Mouse (Mus musculus): ENCODE results near the gene Dnajc15. TPM values are rescaled to one million over a fixed set of nuclear protein-coding genes. Genes with fewer than 3 reads are reported as not detected.

The Dnajc15 gene
- 26.7 and 32.1 TPM in 2 replicates for polyA plus RNA-seq (2012; rRNA removed)

- Histone ChIP-seq H3K4me1 (ENCODE audit: control insufficient read depth, insufficient read depth, low read length) (peaks cover 1% of the 10 kb centered on the region; the same call in 1 of the 2 replicates), H3K4me3 (ENCODE audit: insufficient read depth, low read length) (peak within 1 kb of the TSS; percentile 82), H3K27ac (ENCODE audit: insufficient read depth, low read length) (no peak within 1 kb of the TSS)
- TF ChIP-seq CTCF (IDR thresholded peaks at IDR 0.05; ENCODE audit: extremely low read depth, insufficient read depth, low read length): no peak
- TF ChIP-seq POLR2A (IDR thresholded peaks at IDR 0.05; ENCODE audit: extremely low read depth, insufficient read depth, low read length): no peak; the same call in 1 of the 2 replicates
Measured at GRCm38 (mm10) chr14:77874304-77875241, at the start of gene Dnajc15. TSS of gene Dnajc15 (minus strand) at chr14:77875125.

GRCm38 (mm10) chr14:77923076-77923865 lies 48.3 kb upstream of the Dnajc15 start:
- TF ChIP-seq CTCF (IDR thresholded peaks at IDR 0.05; ENCODE audit: extremely low read depth, insufficient read depth, low read length) (no peak), POLR2A (IDR thresholded peaks at IDR 0.05; ENCODE audit: extremely low read depth, insufficient read depth, low read length) (no peak)
- no peaks in the 10 kb centered on the region for H3K4me1 ChIP-seq (ENCODE audit: control insufficient read depth, insufficient read depth, low read length)

GRCm38 (mm10) chr14:77921641-77922040 lies 46.7 kb upstream of the Dnajc15 start:
- Histone ChIP-seq H3K4me3 (ENCODE audit: insufficient read depth, low read length) (no peak overlapping the region), H3K27ac (ENCODE audit: insufficient read depth, low read length) (no peak overlapping the region), H3K4me1 (ENCODE audit: control insufficient read depth, insufficient read depth, low read length) (no peaks in the 10 kb centered on the region)
- no peak for TF ChIP-seq CTCF (IDR thresholded peaks at IDR 0.05; ENCODE audit: extremely low read depth, insufficient read depth, low read length)
- no peak for TF ChIP-seq POLR2A (IDR thresholded peaks at IDR 0.05; ENCODE audit: extremely low read depth, insufficient read depth, low read length)

More at GRCm38 (mm10) chr14:77923076-77923865, 48.3 kb upstream of the Dnajc15 start:
- H3K27ac ChIP-seq (ENCODE audit: insufficient read depth, low read length): no peak overlapping the region
- H3K4me3 ChIP-seq (ENCODE audit: insufficient read depth, low read length): no peak overlapping the region

GRCm38 (mm10) chr14:77915776-77916175 lies 40.9 kb upstream of the Dnajc15 start:
- TF ChIP-seq CTCF (IDR thresholded peaks at IDR 0.05; ENCODE audit: extremely low read depth, insufficient read depth, low read length): no peak
- no peak for TF ChIP-seq POLR2A (IDR thresholded peaks at IDR 0.05; ENCODE audit: extremely low read depth, insufficient read depth, low read length)
- H3K4me1 ChIP-seq (ENCODE audit: control insufficient read depth, insufficient read depth, low read length): no peaks in the 10 kb centered on the region
- no peak overlapping the region for H3K4me3 ChIP-seq (ENCODE audit: insufficient read depth, low read length)
- no peak overlapping the region for H3K27ac ChIP-seq (ENCODE audit: insufficient read depth, low read length)

- Histone ChIP-seq H3K4me3 (ENCODE audit: insufficient read depth, low read length) (no peak overlapping the region), H3K27ac (ENCODE audit: insufficient read depth, low read length) (no peak overlapping the region), H3K4me1 (ENCODE audit: control insufficient read depth, insufficient read depth, low read length) (peaks cover 3% of the 10 kb centered on the region; the same call in 1 of the 2 replicates)
- no peak for TF ChIP-seq CTCF (IDR thresholded peaks at IDR 0.05; ENCODE audit: extremely low read depth, insufficient read depth, low read length)
- TF ChIP-seq POLR2A (IDR thresholded peaks at IDR 0.05; ENCODE audit: extremely low read depth, insufficient read depth, low read length): no peak
Measured at GRCm38 (mm10) chr14:77906586-77906985, 31.7 kb upstream of the Dnajc15 start.

- Histone ChIP-seq H3K4me1 (ENCODE audit: control insufficient read depth, insufficient read depth, low read length) (peaks cover 3% of the 10 kb centered on the region; the same call in 1 of the 2 replicates), H3K4me3 (ENCODE audit: insufficient read depth, low read length) (no peak overlapping the region), H3K27ac (ENCODE audit: insufficient read depth, low read length) (no peak overlapping the region)
- TF ChIP-seq POLR2A (IDR thresholded peaks at IDR 0.05; ENCODE audit: extremely low read depth, insufficient read depth, low read length) (no peak), CTCF (IDR thresholded peaks at IDR 0.05; ENCODE audit: extremely low read depth, insufficient read depth, low read length) (no peak)
Measured at GRCm38 (mm10) chr14:77905466-77905865, 30.5 kb upstream of the Dnajc15 start.

- H3K27ac ChIP-seq (ENCODE audit: insufficient read depth, low read length): no peak within 1 kb of the TSS
- no peak within 1 kb of the TSS for H3K4me3 ChIP-seq (ENCODE audit: insufficient read depth, low read length)
- peaks cover 3% of the 10 kb centered on the region; the same call in 1 of the 2 replicates for H3K4me1 ChIP-seq (ENCODE audit: control insufficient read depth, insufficient read depth, low read length)
- TF ChIP-seq CTCF (IDR thresholded peaks at IDR 0.05; ENCODE audit: extremely low read depth, insufficient read depth, low read length): no peak
- no peak for TF ChIP-seq POLR2A (IDR thresholded peaks at IDR 0.05; ENCODE audit: extremely low read depth, insufficient read depth, low read length)
Measured at GRCm38 (mm10) chr14:77904171-77904762, 29.3 kb upstream of the Dnajc15 start, which contains the start of gene Epsti1. TSS of gene Epsti1 (plus strand) at chr14:77904239.

GRCm38 (mm10) chr14:77902541-77902940 lies 27.6 kb upstream of the Dnajc15 start:
- Histone ChIP-seq H3K27ac (ENCODE audit: insufficient read depth, low read length) (no peak overlapping the region), H3K4me3 (ENCODE audit: insufficient read depth, low read length) (no peak overlapping the region), H3K4me1 (ENCODE audit: control insufficient read depth, insufficient read depth, low read length) (peaks cover 3% of the 10 kb centered on the region; the same call in 1 of the 2 replicates)
- TF ChIP-seq CTCF (IDR thresholded peaks at IDR 0.05; ENCODE audit: extremely low read depth, insufficient read depth, low read length) (no peak), POLR2A (IDR thresholded peaks at IDR 0.05; ENCODE audit: extremely low read depth, insufficient read depth, low read length) (no peak)

GRCm38 (mm10) chr14:77895951-77896350 lies 21.0 kb upstream of the Dnajc15 start:
- Histone ChIP-seq H3K4me1 (ENCODE audit: control insufficient read depth, insufficient read depth, low read length) (no peaks in the 10 kb centered on the region), H3K27ac (ENCODE audit: insufficient read depth, low read length) (no peak overlapping the region), H3K4me3 (ENCODE audit: insufficient read depth, low read length) (no peak overlapping the region)
- no peak for TF ChIP-seq POLR2A (IDR thresholded peaks at IDR 0.05; ENCODE audit: extremely low read depth, insufficient read depth, low read length)
- no peak for TF ChIP-seq CTCF (IDR thresholded peaks at IDR 0.05; ENCODE audit: extremely low read depth, insufficient read depth, low read length)

Measured in cortical plate, adult 2 months (tissue).